ENCODE assay signal across 19 mouse cellular contexts in genomic region chr19:21601541-21602101, GRCm38 (mm10). TPM values are rescaled to one million over a fixed set of nuclear protein-coding genes. Genes with fewer than 3 reads are reported as not detected.
DNase-seq lines count a peak whose midpoint lies in the region; ATAC-seq and TF ChIP-seq lines count a peak whose summit lies in the region.
"Had no signal": no experiment of that assay in that cellular context is flagged by ENCODE, and none has a peak within 500 bp of the region (broad histone marks: within the 10 kb centered on the region; RNA-seq: fewer than 3 reads in every experiment).

No protein-coding gene starts in this region.

- H3K36me3 ChIP-seq in lung, postnatal 0 days (ENCODE audit: insufficient read depth, low read length): no peaks in the 10 kb centered on the region

- no peak for TF ChIP-seq EP300 in lung, postnatal 0 days (IDR thresholded peaks at IDR 0.05)

- no peak overlapping the region for H3K9ac ChIP-seq in lung, postnatal 0 days (replicated peaks; ENCODE audit: low read depth)
- H3K9ac ChIP-seq: embryonic facial prominence, embryonic 13.5 days; heart, embryonic 15.5 days; kidney, embryonic 15.5 days had no signal

- no peaks in the 10 kb centered on the region for H3K27me3 ChIP-seq in lung, postnatal 0 days (replicated peaks; ENCODE audit: insufficient read depth, low read length)
- H3K27me3 ChIP-seq: embryonic facial prominence, embryonic 13.5 days; heart, embryonic 15.5 days; kidney, embryonic 15.5 days had no signal

- DNase-seq in heart, adult 11 months: peak; percentile 45
- DNase-seq in heart, adult 18-20 months: no peak
- peak; percentile 39 for DNase-seq in lung, postnatal 0 days (ENCODE audit: low spot score)
- DNase-seq in lung, postnatal 25 days (ENCODE audit: low spot score): no peak
- DNase-seq in ES-CJ7 (ENCODE audit: low read depth, low spot score): peak; percentile 38
- peak; percentile 50 for DNase-seq in embryo, embryonic 10 days (ENCODE audit: low spot score)
- no peak for DNase-seq in adrenal gland, adult 8-10 months
- DNase-seq in cerebellum, adult 11-12 months: no peak
- DNase-seq: B cell, adult 2 months; cerebellum, postnatal 14 days; heart, adult 2 months; layer of hippocampus, postnatal 36 days; lung, postnatal 10 days; spleen, adult 18-20 months had no signal

- no peak overlapping the region for H3K4me2 ChIP-seq in lung, postnatal 0 days (replicated peaks; ENCODE audit: low read depth, low read length)
- H3K4me2 ChIP-seq: embryonic facial prominence, embryonic 13.5 days; heart, embryonic 15.5 days; kidney, embryonic 15.5 days; liver, embryonic 11.5 days had no signal

- 22% methylated on average over 3 of the region's 3 CpGs for WGBS in lung, postnatal 0 days

- ATAC-seq in lung, postnatal 0 days: 0 out of 2 replicates have a peak, but pooled peaks have one; percentile 17
- ATAC-seq: intestine, embryonic 16.5 days had no signal

- H3K9me3 ChIP-seq in lung, postnatal 0 days (ENCODE audit: low read length): no peaks in the 10 kb centered on the region
- H3K9me3 ChIP-seq: embryonic facial prominence, embryonic 13.5 days; heart, embryonic 15.5 days; kidney, embryonic 15.5 days had no signal

- TF ChIP-seq CTCF in lung, postnatal 0 days (IDR thresholded peaks at IDR 0.05): no peak

- H3K4me3 ChIP-seq in lung, postnatal 0 days (ENCODE audit: low read depth, low read length): no peak overlapping the region
- H3K4me3 ChIP-seq: embryonic facial prominence, embryonic 13.5 days; heart, adult 2 months; heart, embryonic 15.5 days; kidney, embryonic 15.5 days had no signal

- H3K4me1 ChIP-seq in lung, postnatal 0 days (ENCODE audit: insufficient read depth, low read depth, low read length): no peaks in the 10 kb centered on the region; the same call in 1 of the 2 replicates

- peak overlapping the region; percentile 33; the same call in 1 of the 2 replicates for H3K27ac ChIP-seq in lung, postnatal 0 days (ENCODE audit: low read length)
- H3K27ac ChIP-seq: embryonic facial prominence, embryonic 13.5 days; heart, adult 2 months; heart, embryonic 15.5 days; kidney, embryonic 15.5 days had no signal

RNA-seq across cellular contexts. Expression of gene 1110059E24Rik, which starts 51.2 kb away (rescaled TPM):
- 10 to 100 TPM; 12.4 to 13.4 TPM for total RNA-seq in heart, adult 18-20 months (2021)
- 44.3 and 47.4 TPM in 2 replicates for polyA plus RNA-seq in lung, postnatal 0 days (2015; fragmentation: Nextera tagmentation; extraction: Ambion mirVana)
- total RNA-seq in adrenal gland, adult 8-10 months (2022): 10 to 100 TPM; 23.9 to 42.9 (median 36.7) TPM

RNA-seq across cellular contexts. Expression of gene Abhd17b, which starts 51.4 kb away (rescaled TPM):
- 10 to 100 TPM; 11.3 to 12.2 TPM for total RNA-seq in heart, adult 18-20 months (2021)
- 44.1 and 49.8 TPM in 2 replicates for polyA plus RNA-seq in lung, postnatal 0 days (2015; fragmentation: Nextera tagmentation; extraction: Ambion mirVana)
- 10 to 100 TPM; 35.8 to 46.8 (median 41.4) TPM for total RNA-seq in adrenal gland, adult 8-10 months (2022)

Comparison
In these comparisons a context has a peak if more than half of its experiments do, and no peak if none do; other contexts are left out.
1. DNase-seq: peak in heart, adult 11 months (single experiment), lung, postnatal 0 days (single experiment), ES-CJ7 (single experiment) and embryo, embryonic 10 days (single experiment); none in heart, adult 18-20 months (0 of 2), lung, postnatal 25 days (single experiment), adrenal gland, adult 8-10 months (single experiment) and cerebellum, adult 11-12 months (single experiment).